Mouse (Mus musculus): ENCODE results near the gene Zfp39. TPM values are rescaled to one million over a fixed set of nuclear protein-coding genes. Genes with fewer than 3 reads are reported as not detected.

Zfp39 gene
- total RNA-seq (2021), result 1 to 10 TPM; 6.0 to 6.5 TPM
- long read RNA-seq, experiment 1, transcript Zfp39-201 (5 exons, 3,890 nt), result major isoform, 9 of 9 reads
- long read RNA-seq, experiment 1, partial matches to known transcripts, result 0 of 9 reads
- long read RNA-seq, experiment 1, other reads (novel, unspliced or antisense), result 0 of 9 reads
- long read RNA-seq, experiment 2, partial matches to known transcripts, result 0 of 4 reads
- long read RNA-seq, experiment 2, other reads (novel, unspliced or antisense), result 0 of 4 reads

DNA sequence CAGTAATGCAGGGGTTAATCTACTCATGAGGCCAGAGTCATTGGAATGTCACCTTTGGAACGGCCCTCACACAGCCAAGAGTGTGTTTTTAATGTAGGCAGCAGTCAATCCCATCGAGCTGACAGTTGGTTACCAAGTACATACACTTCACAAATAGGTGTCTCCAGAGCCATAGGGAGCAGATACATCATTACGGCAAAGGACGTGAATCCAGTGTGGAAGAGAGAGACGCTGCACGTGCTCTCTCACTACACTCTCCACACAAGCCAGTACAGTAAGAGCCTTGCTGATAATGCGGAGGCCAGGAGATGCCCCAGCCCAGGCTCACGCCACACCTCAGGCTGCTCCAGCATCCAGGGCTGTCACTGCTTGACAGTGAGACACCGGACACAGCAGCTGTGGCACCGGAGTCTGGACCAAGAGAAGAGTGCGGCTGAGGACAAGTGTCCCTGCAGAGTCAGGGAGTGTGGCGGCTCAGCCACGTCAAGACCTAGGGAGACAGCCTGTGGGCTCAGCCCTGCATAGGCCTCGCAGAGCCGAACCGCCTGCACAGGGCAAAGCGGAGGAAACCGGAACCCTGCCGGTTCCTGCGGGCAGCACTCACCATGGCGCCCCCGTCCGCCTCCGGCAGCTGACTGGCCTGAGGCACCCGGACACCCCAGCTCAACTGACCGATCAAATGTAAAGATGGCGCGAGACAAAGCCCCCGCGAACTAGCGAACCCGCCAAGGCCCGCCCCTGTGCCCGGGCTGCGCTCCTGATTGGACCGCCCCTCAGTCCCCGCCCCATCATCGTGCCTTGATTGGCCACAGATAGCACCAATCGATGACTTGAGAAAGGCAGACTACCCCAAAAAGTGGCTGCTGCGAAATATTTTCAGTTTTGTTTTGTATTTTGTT lies at the start of gene Zfp39:
Zfp39 (minus strand) TSS at position 715 of the 899 bp plus-strand sequence.
- peak; percentile 97 for DNase-seq

DNA sequence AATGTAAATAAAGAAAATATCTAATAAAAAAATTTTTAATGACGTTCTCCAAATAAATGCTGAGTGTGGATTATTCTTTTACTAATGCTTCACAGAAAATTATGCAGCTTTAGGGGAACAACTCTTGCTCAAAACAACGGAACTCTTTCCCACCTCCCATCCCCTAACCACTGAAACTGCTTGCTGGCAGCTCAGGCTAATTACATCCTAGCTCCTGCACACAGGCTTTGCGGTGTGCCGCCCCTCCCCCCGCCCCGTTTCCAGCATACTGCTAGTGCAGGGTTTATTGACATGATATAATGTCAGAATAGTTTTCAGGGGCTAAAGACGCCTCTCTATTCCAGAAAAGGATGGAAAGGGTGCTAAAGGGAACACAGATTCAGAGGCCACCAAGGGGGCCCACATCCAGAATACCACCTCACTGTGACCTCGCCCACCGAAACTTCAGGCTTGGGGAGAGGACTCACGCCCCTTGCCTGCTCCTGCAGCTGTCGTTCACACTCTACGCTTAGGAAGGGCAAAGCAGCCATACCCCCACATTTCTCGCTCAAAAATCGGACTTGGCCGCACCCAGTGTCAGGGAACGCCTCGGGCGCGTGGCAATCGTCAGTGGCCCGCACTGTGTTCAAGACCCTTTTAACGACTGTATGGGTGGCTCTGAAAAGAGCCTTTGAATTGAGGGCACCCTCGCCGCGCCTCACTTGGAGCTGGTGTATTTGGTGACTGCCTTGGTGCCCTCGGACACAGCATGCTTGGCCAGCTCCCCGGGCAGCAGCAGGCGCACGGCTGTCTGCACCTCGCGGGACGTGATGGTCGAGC lies 49.5 kb upstream of the Zfp39 start:
- DNase-seq, result no peak

DNA sequence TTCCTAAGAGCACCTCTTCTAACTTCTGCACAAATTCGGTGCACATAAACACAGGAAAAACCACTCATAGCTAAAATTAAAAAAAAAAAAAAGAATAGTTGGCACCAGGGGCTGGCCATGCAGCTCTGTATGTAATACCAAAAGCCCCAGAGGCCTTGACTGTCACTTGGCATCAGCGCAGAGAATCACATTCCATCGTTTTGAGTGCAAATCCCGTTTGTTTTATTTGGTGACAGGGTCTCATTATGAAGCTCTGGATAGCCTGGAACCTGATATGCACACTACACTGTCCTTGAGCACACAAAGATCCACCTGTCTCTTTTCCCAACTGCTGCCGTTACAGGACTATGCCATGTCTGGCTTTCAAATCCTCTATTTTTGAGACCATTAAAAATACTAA lies 47.2 kb upstream of the Zfp39 start:
- no peak for DNase-seq

DNA sequence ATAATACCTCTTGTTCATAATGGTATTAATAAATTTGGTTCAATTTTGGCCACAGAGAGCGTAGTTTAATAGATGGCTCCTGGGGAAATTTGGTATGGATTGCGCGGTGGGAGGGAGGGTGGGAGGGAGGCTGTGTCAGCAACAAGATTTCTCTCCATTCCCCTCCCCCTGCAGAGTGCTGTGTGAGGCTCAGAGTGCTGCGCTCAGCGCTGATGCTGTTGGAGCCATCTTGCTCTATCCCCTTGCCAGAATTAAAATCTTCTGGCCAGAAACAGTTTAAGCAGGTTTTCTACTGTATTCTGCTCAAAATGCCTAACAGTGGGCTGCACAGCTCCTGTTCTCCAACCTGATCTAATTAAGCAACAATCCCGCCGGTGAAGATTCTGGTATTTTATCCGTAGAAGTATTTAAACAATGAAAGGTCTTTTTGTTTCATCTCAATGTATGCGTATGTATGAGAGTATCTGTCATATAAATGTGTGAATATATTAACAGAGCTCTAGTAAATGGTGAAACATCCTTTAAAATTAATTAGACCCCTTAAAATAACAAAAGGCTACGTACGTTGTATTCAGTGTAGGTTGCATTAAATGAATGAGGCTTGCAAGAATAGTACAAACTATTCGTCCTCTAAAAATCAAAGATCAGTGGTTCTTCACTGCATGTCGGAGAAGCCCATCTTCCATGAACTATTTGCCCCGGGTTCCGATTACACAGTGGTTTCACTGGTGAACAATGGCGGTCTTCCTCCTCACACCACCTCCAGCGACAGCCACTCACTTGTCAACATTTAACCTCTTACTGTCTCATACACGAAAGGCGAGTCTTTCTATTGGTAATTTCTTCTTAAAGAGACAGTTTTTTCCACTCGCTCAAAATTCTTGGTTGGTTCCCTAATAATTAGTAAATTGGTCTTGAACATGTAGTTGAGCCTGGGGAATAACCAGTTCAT lies 45.7 kb upstream of the Zfp39 start:
- DNase-seq, result no peak

DNA sequence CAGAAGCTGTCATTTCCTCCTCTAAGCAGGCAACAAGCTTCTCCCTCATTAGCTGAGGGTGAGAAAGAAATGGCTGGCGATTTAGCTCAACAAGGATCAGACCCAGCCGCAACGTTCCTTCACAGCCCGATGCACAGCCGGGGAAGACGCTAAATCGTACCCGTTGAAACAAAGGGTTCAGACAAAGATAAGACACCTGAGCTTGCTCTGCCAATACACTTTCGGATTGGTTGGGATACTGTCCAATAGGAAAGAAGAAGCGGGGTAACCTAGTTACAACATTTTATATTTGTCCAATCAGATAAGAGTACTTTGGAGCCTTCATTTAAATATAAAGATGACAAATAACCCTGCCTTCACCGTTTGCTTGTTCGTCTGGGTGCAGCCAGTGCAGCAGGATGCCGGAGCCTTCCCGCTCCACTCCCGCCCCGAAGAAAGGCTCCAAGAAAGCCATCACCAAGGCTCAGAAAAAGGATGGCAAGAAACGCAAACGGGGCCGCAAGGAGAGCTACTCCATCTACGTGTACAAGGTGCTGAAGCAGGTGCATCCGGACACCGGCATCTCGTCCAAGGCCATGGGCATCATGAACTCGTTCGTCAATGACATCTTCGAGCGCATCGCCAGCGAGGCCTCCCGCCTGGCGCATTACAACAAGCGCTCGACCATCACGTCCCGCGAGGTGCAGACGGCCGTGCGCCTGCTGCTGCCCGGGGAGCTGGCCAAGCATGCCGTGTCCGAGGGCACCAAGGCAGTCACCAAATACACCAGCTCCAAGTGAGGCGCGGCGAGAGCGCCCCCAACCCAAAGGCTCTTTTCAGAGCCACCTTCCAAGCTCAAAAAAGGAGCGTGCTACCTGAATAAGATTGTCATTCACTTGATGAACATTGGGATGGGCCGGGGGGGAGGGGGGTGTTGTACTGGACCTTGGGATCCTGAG lies 44.8 kb upstream of the Zfp39 start, which contains the start of gene Hist3h2ba:
Hist3h2ba (plus strand) TSS at position 379 of the 938 bp plus-strand sequence.
- DNase-seq, result peak; percentile 34

DNA sequence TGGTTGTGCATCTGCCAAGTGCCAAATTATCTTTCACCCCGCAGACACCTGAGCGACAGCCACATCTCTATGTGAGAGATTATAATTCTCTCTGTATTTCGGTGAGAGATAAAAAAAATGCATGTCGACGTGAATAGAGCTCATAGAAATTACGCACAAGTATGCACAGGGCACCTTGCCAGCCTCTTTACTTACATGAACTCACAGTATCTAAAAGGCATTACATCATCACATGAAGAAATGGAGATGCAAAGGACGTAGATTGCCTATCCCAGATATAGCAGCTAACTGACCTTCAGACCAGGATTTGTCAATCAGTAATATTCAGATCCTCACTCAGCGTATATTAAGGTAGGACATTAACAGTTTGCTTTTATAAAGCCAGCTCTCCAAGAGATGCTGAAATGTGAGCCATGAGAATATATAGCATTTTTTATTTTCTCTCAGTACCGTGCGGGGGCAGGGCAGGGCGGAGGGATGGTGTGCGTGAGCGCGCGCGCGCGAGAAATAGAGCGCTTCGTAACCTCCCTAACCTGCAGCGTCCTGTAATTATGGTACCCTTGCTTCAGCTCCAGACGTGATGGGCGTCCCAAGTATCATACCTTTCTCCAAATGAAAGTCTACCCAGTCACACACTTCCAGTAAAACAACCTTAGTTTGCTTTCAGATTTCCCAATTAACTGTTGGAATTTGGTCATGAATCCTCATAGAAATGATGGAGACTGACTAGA lies 43.9 kb upstream of the Zfp39 start:
- DNase-seq, result no peak

DNA sequence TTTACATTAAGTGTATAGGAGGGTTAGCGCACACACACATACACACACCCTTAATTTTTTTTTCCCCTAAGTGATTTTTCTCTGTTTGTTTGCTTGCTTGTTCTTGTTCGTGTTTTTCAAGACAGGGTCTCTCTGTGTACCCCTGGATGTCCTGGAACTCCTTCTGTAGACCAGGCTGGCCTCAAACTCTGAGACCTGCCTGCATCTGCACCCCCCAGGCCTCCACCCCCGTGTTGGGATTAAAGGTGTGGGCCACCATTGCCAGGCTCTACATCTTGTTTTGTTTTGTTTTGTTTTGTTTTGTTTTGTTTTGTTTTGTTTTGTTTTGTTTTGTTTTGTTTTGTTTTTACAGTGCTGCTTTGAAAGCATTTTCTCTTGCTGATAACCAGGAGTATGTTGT lies 43.3 kb upstream of the Zfp39 start:
- DNase-seq, result no peak

DNA sequence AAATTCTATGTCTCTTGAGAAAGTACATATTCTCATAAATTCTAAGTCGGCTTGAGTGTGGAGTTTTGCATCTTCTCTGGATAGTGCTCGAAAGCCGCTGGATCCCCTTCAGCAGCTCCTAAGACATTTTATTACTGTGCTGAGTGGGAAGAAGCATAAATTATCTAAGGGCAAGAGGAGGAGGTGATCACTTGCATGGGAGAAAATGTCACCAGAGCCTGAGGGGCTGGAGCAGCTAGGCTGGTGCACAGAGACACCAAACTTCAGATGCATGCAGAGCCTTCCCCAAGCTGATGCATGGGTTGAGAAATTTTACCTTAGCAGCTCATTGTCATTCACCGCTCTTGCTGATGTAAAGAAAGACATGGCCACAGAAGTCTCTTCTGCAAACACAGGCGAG lies 40.1 kb upstream of the Zfp39 start:
- DNase-seq, result no peak

DNA sequence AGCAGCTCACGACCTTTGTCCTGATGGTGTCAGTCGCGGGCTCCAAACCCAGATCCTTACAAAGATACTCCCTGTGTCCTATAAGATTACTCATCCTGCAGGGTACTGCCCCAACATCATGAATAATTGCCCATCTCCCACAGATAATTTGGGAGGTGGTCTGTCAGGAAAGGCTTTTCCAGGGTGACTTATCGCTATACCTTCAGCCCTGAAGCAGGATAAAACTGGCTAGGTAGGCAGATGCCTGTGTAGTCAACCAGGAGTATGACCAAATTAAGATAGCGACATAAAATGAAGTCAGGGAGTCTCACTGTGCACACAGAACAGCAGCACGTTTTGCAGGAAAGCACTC lies 35.0 kb upstream of the Zfp39 start:
- DNase-seq, result no peak

DNA sequence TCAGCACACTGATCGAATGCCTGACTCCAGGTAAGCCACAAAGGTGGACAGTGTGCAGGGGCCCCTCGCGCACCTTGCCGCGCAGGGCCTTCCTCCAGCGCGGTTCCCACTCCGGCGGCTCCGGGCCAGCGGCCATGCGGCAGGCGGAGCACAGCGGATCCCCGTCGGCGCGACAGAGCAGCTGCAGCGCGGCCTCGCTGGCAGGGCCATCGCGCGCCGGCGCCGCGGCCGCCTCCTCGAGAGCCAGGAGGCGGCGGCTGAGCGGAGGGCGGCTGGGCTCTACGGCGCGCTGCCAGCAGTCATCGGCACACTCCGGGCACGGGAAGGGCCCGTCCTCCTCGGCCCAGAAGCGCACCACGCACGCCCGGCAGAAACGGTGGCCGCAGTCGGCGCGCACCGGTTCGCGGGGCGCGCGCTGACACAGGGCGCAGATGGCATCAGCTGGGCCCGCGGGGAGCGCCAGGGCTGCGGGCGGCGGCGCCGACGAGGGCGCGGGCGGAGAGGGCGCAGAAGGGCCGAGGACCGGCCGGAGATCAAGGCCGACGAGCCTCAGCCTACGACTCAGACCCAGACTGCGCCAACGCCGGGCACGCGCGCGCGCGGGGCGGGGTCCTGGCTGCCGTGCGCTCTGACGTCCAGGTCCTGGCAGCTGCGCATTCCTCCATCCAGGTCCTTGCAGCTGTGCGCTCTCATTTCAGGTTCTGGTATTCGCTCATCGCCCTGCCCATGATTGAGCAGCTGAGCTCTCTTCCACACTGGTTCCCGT lies 34.5 kb upstream of the Zfp39 start, which contains the start of gene Rnf187:
Rnf187 (minus strand) TSS at position 595 of the 766 bp plus-strand sequence.
- peak; percentile 89 for DNase-seq

DNA sequence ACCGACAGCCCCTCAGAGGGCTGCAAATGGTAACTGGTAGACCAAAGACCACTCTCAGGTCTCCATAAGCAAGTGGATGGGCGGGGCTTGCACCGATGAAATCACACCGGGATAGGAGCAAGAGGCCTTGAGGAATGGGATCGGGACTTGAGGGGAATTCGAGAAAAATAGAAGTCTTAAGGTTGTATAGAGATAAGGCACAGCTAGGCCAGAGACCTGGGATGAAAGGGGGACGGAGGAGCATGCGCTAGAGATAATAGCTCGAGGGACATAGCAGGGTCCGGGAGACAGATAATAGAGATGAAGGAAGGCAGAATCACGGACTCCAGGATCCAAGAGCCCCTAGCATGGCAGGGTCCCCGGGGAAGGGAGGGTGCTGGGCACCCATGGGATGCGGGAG lies 33.9 kb upstream of the Zfp39 start:
- DNase-seq, result no peak

DNA sequence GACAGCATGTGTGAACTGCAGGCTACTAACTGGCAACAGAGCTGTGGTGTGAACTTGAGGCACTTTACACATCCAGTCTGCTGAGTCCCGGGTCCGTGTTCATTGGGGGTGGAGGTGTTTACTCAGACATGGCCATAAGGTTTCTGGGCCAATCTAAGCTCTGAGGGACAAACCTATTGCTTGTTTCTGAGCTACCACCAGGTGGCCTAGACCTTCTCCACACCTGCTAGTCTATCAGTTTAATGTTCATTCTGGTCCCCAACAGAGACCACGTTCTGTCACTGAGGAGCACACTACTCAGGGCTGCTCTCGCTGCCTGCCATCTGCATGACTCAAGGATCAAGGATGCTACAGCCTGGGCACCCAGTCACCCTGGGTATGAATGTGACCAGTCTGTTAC lies 27.6 kb upstream of the Zfp39 start:
- no peak for DNase-seq

DNA sequence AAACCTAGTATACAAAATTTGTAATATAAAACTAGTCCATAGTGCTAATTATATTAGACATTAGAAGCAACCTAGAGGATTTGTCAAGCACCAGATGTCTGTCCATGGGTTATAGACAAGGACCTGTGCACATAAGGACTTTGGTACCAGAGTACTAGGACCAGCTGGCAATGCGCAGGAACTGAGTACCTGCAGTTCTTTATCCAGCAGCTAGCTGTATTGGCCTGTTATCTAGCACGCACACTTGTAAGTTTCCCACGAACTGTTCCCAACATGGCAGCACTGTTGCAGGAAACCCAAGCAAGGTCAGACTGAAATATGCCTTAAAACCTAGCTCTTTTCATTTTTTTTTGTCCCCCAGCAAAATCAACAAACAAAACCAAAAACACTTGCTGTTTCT lies 26.2 kb upstream of the Zfp39 start:
- no peak for DNase-seq

DNA sequence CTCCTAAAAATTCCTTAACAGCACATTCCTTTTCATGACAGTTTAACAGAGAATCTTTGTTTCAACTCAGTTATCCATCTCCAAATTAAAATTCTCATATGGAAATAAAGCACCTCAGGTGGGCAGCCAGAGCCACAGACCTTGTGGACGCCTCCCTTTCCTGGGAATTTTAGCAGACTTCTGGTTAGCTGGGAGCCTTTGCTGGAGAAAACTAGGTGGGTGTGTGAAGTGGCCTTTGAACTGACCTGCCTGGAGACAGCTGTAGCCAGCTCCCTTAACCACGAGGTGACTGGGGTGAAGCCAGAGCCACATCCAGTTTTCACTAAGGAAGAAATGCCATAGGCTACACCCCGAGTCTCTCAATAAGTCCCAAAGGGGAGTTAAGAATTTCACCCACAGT lies 25.6 kb upstream of the Zfp39 start:
- no peak for DNase-seq

DNA sequence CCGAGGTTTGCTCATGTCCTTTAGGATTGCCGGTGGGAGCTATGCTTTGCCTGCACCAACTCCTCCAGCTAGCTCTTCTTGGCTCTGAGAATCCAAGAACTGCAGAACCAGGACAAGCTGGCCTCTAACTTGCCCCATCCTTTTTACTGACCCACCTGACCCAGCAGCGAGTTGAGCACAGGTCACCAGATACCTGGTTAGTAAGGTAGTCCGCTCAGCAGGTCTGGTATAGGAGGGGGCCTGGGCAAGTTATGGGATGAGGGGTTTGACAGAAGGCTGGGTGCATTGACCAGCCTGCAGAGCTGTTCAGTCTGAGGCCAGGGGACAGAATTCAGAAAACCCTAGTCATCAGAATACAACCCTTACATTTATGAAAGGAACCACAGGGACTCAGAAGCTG lies 25.0 kb upstream of the Zfp39 start:
- DNase-seq, result no peak

DNA sequence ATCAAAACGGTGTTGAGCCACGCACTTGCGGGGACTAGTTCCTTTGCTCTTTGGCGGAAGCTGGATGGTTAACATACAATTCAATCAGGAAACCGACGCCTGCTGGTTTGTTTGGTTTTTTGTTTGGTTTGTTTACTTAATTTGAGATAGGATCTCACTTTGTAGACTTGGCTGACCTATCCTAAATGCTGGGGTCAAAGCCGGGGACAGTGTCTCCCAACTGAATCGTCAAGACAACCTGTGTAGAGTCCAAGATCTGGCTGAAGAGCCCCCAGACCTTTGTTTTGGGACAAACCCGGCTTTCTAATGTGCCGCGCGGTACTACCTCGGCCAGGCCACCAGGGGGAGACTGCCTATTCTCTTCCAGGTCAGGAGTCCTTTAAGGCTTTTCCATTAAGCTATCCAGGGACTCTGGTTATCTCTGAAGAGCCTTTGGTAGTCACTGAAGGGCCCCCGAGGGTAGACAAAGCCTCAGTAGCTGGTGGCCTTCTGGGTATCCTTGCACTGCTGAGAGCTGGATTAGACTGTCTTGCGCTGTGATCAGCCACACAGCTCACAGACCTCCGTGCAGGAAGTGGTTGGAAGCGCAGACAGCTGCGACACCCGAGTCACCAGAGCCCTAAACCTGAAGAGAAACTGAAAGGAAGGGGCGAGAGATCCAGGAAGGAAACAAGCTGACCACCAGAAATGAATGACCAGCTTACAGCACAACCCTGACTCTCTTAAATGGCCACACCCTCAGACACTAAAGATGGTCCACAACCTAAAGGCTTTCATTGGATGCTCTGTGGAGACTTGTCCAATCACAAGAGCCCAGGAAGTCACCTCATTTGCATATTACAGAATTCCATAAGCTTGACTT lies 24.0 kb upstream of the Zfp39 start:
- peak; percentile 57 for DNase-seq

DNA sequence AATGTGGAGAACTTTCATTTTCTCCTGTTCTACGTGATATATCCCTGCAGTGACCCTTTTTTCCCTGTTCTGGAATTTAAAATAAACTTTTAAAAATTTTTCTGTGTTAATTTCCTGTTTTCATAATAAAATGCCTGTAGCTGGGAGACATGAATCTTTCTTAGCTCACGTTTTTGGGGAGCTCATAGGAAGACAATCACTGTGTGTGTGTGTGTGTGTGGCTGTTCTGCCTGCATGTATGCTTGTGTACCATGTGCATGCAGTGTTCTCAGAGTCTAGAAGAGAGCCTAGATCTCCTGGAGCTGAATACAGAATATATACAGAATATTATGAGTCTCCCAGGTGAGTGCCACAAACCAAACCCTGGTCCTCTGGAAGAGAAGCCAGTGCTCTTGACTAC lies 23.0 kb upstream of the Zfp39 start:
- DNase-seq, result no peak

DNA sequence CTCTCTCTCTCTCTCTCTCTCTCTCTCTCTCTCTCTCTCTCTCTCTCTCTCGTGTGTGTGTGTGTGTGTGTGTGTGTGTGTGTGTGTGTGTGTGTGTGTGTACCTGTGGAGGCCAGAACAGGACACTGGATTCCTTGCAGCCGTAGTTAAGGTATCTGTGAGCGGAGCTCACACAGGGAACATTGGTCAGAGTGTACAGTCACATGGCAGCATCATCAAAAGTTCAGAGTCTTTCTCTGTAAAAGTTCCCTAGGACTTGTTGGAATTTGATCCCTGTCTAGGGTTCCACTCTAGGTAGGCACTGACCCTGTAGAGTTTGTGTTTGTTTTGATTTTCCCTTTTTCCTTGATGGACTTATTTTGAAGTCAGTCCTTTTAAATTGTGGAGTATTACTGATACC lies 22.6 kb upstream of the Zfp39 start:
- no peak for DNase-seq
